Mouse (Mus musculus) bone marrow macrophage, adult 2 months (primary cell): ENCODE results near the gene Gpr173.

ENCODE experiments used
- CTCF ChIP-seq: IDR thresholded peaks from 2 replicates; pipeline ENCODE4 v1.5.1; 2012; ENCODE audit warnings: low read depth, mild to moderate bottlenecking, low read length, moderate library complexity
- POLR2A ChIP-seq: IDR thresholded peaks from 2 replicates; pipeline ENCODE4 v1.6.1; 2012; ENCODE audit warnings: mild to moderate bottlenecking, low read depth, low read length, borderline replicate concordance

DNA sequence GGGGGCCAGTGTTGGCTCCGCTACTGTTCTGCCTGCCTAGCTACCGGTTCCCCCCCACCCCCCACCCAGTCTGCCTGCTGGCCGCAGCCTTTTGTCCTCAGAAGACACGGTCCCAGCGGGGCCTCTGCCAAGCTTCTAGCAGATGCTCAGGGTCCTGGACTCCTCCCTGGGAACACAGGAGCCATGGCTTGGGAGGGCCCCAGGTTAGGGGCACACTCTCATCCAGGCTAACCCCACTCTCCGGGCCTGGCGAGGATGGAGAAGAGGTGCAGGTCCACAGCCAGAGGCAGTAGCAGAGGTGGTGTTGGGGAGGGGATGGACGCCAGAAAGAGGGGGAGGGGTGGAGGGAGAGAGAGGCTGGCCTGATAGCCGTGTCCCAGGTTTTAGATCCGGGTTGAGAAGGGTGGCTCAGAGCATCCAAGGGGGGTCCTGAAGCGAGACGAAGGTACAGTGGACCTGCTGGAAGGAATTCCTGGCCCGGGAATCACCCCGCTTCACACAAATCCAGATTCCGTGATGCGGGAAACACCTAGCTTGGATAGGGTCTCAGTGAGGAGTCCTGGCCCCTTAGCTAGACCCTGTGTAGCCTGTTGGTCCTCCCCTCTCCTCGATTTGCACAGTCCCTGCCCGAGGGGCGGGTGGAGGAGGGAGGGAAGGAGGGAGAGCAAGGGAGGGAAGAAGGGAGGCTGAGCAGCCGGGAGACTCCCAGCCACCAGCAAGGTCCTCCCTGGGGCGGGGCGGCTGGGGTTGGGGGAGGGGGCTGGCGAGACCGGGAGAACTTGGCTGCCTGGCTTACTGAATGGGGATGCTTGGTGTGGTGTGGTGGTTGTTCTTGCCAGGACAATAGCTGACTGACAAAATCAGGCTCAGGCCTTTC, at the start of gene Gpr173:
- TF ChIP-seq CTCF (no peak), POLR2A (no peak)
